In the genomic region with DNA sequence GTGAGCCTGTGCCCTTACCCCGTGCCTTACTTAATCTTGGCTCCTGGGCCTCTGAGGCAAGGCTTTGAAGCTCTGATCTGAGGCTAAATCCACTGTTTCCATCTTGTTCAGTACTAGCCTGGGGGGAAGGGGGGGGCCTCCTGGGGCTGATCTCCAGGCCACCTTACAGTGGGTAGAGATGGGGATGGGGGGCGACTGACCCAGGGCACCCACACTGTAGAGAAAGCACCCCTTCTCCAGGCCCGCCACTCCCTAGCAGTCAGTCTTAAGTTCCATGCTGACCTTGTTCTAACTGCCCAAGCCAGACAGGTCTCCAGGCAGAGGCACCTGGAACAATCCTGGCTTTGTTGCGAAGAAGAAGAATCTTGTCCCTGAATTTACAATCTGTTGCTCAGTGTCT, we compare ENCODE assay signal across 8 mouse cellular contexts. TPM values are rescaled to one million over a fixed set of nuclear protein-coding genes. Genes with fewer than 3 reads are reported as not detected.
DNase-seq lines count a peak whose midpoint lies in the region; ATAC-seq and TF ChIP-seq lines count a peak whose summit lies in the region.
"Had no signal": no experiment of that assay in that cellular context is flagged by ENCODE, and none has a peak within 500 bp of the region (broad histone marks: within the 10 kb centered on the region; RNA-seq: fewer than 3 reads in every experiment).

No protein-coding gene starts in this region.

- no peak for TF ChIP-seq EP300 in liver, embryonic 14.5 days (IDR thresholded peaks at IDR 0.05; ENCODE audit: low read depth)

- no peak for DNase-seq in neural tube, embryonic 11.5 days (ENCODE audit: low spot score)
- no peak for DNase-seq in neural tube, embryonic 10.5 days (ENCODE audit: extremely low spot score, low spot score)
- DNase-seq in hindbrain, embryonic 11.5 days (ENCODE audit: low spot score), result peak; percentile 3
- no peak for DNase-seq in liver, embryonic 14.5 days (ENCODE audit: low read depth in 3 of 3, low spot score in 3 of 3)
- no peak for DNase-seq in urinary bladder, postnatal 10 days (ENCODE audit: low spot score)
- DNase-seq: cerebellum, adult 9-10 months had no signal

- H3K9ac ChIP-seq in neural tube, embryonic 11.5 days (ENCODE audit: low read length), result peak overlapping the region; percentile 32; the same call in 1 of the 2 replicates
- no peak overlapping the region for H3K9ac ChIP-seq in hindbrain, embryonic 11.5 days (ENCODE audit: low read depth, low read length)
- no peak overlapping the region for H3K9ac ChIP-seq in liver, embryonic 14.5 days (replicated peaks)

- 0 out of 2 replicates have a peak, but pooled peaks cover 5% of the 10 kb centered on the region for H3K4me1 ChIP-seq in neural tube, embryonic 11.5 days (ENCODE audit: control insufficient read depth, insufficient read depth, low read length)
- H3K4me1 ChIP-seq in hindbrain, embryonic 11.5 days (replicated peaks; ENCODE audit: control insufficient read depth, insufficient read depth, low read length), result no peaks in the 10 kb centered on the region
- H3K4me1 ChIP-seq in liver, embryonic 14.5 days (replicated peaks; ENCODE audit: control insufficient read depth in 2 of 2, insufficient read depth in 2 of 2, low read length in 1 of 2), result no peaks in the 10 kb centered on the region

- peak overlapping the region; percentile 65 for H3K4me2 ChIP-seq in neural tube, embryonic 11.5 days (ENCODE audit: low read depth)
- peak overlapping the region; percentile 66 for H3K4me2 ChIP-seq in hindbrain, embryonic 11.5 days (replicated peaks; ENCODE audit: low read depth, low read length)
- peak overlapping the region; percentile 46 for H3K4me2 ChIP-seq in liver, embryonic 14.5 days (ENCODE audit: low read depth)

- H3K27ac ChIP-seq in neural tube, embryonic 11.5 days (ENCODE audit: low read depth, low read length), result no peak overlapping the region
- H3K27ac ChIP-seq in hindbrain, embryonic 11.5 days (ENCODE audit: low read depth, low read length), result no peak overlapping the region
- H3K27ac ChIP-seq in liver, embryonic 14.5 days, result no peak overlapping the region

- no peaks in the 10 kb centered on the region for H3K9me3 ChIP-seq in neural tube, embryonic 11.5 days (ENCODE audit: control insufficient read depth, low read length)
- no peaks in the 10 kb centered on the region for H3K9me3 ChIP-seq in hindbrain, embryonic 11.5 days (ENCODE audit: control insufficient read depth, low read length)
- H3K9me3 ChIP-seq in liver, embryonic 14.5 days (ENCODE audit: control insufficient read depth, low read length), result no peaks in the 10 kb centered on the region

- 32% methylated on average over 4 of the region's 4 CpGs for WGBS in neural tube, embryonic 11.5 days
- 32% methylated on average over 3 of the region's 4 CpGs for WGBS in hindbrain, embryonic 11.5 days
- WGBS in liver, embryonic 14.5 days (ENCODE audit: insufficient replicate concordance), result 38% methylated on average over 4 of the region's 4 CpGs

- ATAC-seq in neural tube, embryonic 11.5 days (ENCODE audit: insufficient read depth, low FRiP score, low TSS enrichment), result no peak
- ATAC-seq in hindbrain, embryonic 11.5 days (ENCODE audit: low FRiP score), result no peak
- ATAC-seq in liver, embryonic 14.5 days (ENCODE audit: insufficient read depth), result no peak
- ATAC-seq in granulocyte monocyte progenitor cell, adult 5-6 weeks (replicated peaks; ENCODE audit: poor library complexity, severe bottlenecking), result no peak
- ATAC-seq in megakaryocyte, adult 5-6 weeks (ENCODE audit: poor library complexity, severe bottlenecking), result no peak

- peak overlapping the region; percentile 25; the same call in 1 of the 2 replicates for H3K4me3 ChIP-seq in neural tube, embryonic 11.5 days (ENCODE audit: low read depth, low read length)
- H3K4me3 ChIP-seq in hindbrain, embryonic 11.5 days (ENCODE audit: low read depth, low read length), result peak overlapping the region; percentile 25; the same call in 1 of the 2 replicates
- no peak overlapping the region for H3K4me3 ChIP-seq in liver, embryonic 14.5 days (ENCODE audit: insufficient read depth in 1 of 2, low read depth in 2 of 2, low read length in 2 of 2)

- TF ChIP-seq CTCF in liver, embryonic 14.5 days (IDR thresholded peaks at IDR 0.05; ENCODE audit: low read depth), result no peak

- H3K36me3 ChIP-seq in neural tube, embryonic 11.5 days (ENCODE audit: control insufficient read depth, insufficient read depth, low read length), result no peaks in the 10 kb centered on the region
- H3K36me3 ChIP-seq in hindbrain, embryonic 11.5 days (ENCODE audit: control insufficient read depth, insufficient read depth, low read length), result no peaks in the 10 kb centered on the region
- H3K36me3 ChIP-seq in liver, embryonic 14.5 days (replicated peaks; ENCODE audit: control insufficient read depth, insufficient read depth, low read depth), result no peaks in the 10 kb centered on the region

- H3K27me3 ChIP-seq in neural tube, embryonic 11.5 days (ENCODE audit: control insufficient read depth, insufficient read depth, low read length), result peaks cover 16% of the 10 kb centered on the region
- H3K27me3 ChIP-seq in hindbrain, embryonic 11.5 days (ENCODE audit: control insufficient read depth, insufficient read depth, low read length), result peaks cover 20% of the 10 kb centered on the region
- peaks cover 7% of the 10 kb centered on the region for H3K27me3 ChIP-seq in liver, embryonic 14.5 days (ENCODE audit: control insufficient read depth, insufficient read depth, low read length)

RNA-seq across cellular contexts. Expression of gene Slc34a2, which starts 10.7 kb away (rescaled TPM):
- not detected in 2 replicates for polyA plus RNA-seq in neural tube, embryonic 11.5 days (2014; fragmentation: Nextera tagmentation; extraction: Ambion mirVana)
- not detected in 2 replicates for polyA plus RNA-seq in hindbrain, embryonic 11.5 days (2014; fragmentation: Nextera tagmentation; extraction: Ambion mirVana)
- polyA plus RNA-seq in liver, embryonic 14.5 days (2012; rRNA removed), result 0.01 and 0.02 TPM in 2 replicates
- not detected in 2 replicates for polyA plus RNA-seq in liver, embryonic 14.5 days (2014; fragmentation: Nextera tagmentation; extraction: Ambion mirVana)
- not detected in 2 replicates for total RNA-seq in granulocyte monocyte progenitor cell, adult 5-6 weeks (2014; fragmentation: Nextera tagmentation)
- total RNA-seq in granulocyte monocyte progenitor cell, adult 5-6 weeks (2017), result not detected in 2 replicates
- not detected in 2 replicates for total RNA-seq in megakaryocyte, adult 5-6 weeks (2015)
- total RNA-seq in megakaryocyte, adult 5-6 weeks (2017), result not detected in 2 replicates

Comparison
In these comparisons a context has a peak if more than half of its experiments do, and no peak if none do; other contexts are left out.
1. H3K4me3 ChIP-seq: peak in neural tube, embryonic 11.5 days (single experiment) and hindbrain, embryonic 11.5 days (single experiment); none in liver, embryonic 14.5 days (0 of 2).
2. Peak in every context shown above with its lines, with median percentiles within 50 percentile points of each other: H3K4me2 ChIP-seq.